Mouse (Mus musculus): ENCODE measurements around the gene Taok3.

Gene Taok3

DNA sequence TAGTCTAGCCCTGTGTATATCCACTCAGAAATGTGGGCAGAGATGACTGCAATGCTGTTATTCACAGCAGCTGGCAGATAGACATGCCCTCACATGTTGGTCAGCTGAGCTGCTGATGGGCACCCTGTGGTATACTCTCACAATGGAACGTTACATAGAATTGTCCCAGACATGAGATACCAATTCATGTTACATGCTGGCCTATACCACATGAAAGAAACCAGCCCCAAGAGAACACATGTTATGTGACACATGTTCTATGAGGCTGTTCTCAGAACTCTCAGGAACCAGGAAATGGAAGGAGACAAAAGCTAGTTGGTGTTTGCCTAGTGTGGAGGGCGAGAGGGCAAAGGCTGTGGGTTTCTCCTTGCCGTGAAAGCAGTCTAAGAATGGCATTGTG is 62.5 kb downstream of the Taok3 start:
- DNase-seq (ENCODE audit: low spot score), result no peak

DNA sequence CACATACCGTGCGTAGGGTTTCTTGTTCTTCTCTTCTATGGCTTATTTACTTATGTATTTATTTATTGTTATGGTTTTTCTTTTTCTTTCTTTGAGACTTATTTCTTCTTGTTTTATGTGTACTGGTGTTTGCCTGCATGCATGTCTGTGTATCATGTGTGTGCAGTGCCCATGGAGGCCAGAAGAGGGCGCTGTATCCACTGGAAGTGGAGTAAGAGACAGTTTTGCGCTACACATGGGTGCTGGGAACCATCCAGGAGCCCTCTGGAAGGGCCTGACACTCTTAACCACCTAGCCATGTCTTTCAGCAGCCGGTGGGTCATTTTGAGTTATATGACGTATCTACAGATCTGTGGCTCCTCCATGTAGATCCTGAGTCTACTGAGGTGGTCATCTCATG is 64.9 kb downstream of the Taok3 start:
- peak; percentile 19 for DNase-seq (ENCODE audit: low spot score)

DNA sequence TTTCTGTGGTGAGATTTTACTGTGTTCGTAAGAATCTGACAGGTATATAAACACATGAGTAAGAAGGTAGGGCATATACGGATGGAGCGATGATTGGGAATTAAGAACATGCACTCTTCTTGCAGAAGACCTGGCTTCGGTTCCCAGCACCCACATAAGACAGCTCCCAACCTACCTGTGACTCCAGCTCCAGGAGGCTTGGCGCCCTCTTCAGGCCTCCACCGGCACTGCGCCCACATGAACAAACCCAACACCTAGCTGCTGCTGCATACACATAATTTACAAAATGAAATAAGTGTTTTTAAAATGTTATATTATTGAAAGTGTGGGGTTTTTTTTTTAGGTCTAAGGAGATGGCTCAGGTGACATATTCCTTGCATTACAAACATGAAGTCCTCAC is 65.7 kb downstream of the Taok3 start:
- DNase-seq (ENCODE audit: low spot score), result peak; percentile 69

DNA sequence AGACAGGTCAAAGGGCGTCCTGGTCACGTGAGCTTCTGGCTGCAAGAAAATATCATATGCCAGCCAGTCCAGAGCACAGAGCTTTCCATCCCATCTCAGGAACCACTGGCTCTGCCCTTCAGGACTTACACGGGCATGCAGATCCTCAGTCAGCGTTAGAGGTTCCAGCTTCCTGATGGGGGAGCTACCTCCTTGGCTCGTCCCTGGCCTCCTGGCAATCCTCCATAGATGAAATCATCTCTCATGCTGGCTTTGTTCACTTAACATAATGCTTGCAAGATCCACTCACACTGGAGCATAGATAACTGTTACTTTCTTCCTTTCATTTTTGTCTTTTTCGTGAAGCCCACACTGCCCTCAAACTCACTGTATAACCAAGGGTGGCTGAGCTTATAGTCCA is 72.1 kb downstream of the Taok3 start:
- no peak for DNase-seq (ENCODE audit: low spot score)

DNA sequence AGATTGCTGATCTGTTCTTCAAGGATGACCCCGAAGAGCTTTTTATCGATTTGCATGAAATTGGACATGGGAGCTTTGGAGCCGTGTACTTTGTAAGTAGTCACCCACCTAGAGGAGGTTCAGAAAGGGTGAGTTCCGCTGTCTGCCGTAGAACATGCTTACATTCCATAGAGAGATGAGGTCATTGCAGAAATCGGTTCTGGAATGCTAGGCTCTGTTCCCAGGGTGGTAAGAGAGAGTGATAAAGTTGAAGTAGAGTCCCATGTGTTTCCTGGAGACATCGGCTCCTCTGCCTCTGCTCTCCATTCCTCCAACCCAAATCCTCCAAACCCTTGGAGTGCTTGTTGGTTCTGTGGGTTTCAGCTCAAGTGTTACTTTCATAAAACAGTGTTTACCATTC is 73.8 kb downstream of the Taok3 start:
- DNase-seq (ENCODE audit: low spot score), result no peak

- no peak for DNase-seq (ENCODE audit: low spot score)
Measured at GRCm38 (mm10) chr5:117194672-117195071, 74.7 kb downstream of the Taok3 start.

DNA sequence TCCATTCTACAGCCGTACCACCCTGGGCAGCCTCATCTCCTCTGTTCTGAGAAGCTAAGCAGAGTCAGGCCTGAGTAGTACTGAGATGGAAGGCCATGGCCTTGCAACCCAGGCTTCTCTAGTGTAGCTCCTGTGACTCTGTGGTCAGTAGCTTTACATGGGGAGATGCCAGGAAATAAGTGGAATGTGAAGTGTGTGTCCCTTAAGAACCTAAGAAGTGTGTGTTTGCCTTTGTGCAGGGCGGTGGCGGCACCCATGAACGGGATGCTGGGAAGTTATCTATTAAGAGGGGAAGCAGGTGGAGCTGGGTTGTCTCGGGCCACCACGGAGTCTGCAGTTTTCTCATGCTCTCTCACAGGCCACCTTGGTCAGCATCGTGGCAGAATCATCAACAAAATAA is 76.6 kb downstream of the Taok3 start:
- no peak for DNase-seq (ENCODE audit: low spot score)

DNA sequence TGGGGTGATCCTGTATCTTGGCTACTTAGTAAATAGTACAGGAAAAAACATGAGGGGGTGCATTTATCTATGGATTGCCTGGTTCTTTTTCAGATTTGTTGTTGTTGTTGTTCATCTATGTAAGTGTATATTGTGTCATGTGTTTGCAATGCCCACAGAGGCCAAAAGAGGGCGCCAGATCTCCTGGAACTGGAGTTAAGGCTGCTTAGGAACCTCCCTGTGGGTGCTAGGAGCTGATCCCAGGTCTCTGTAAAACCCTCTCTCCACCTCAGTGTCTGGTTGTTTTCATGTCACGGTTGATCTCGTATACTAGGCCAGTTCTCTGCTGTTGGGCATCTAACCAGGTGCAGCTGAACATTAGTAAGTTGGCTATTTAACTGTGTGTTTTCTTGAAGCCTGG is 78.5 kb downstream of the Taok3 start:
- no peak for DNase-seq (ENCODE audit: low spot score)

GRCm38 (mm10) chr5:117207286-117207685 is 87.4 kb downstream of the Taok3 start:
- DNase-seq (ENCODE audit: low spot score), result no peak

DNA sequence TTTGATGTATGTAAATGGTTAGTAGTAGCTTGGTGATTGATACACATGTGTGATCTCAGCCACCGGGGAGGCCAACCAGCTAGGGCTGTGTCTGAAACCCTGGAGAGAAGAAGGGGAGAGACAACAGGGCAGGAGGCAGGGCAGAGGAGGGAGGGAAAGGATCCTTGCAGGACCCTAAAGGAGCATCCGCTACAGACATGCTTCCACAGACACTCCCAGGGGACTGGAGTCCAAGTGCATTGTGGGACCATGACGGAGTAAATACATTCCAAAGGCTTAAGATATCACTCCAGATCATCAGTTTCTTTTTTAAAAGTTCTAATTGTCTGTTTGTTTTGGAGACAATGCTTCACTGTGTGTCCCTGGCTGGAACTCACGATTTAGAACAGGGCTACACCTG is 94.1 kb downstream of the Taok3 start:
- no peak for DNase-seq (ENCODE audit: low spot score)

DNA sequence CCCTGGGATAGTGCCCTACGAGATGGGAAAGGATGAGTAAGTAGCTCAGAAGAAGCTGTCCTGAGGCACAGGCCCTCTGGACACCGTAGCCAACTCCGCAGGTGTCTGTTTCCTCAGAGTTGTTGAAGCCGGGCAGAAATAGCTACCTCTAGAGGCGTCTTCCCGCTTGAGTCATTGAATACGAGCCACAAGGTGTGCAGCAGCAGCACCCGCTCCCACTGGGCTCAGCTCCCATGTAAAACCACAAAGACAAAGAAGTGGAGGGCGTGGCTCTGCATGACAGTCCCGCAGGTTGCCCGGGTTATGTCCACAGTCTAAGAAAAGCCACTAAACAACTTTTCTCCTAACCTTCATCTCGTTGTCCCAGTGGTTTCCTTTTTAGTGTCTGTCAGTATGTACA is 111.1 kb downstream of the Taok3 start:
- no peak for DNase-seq (ENCODE audit: low spot score)

DNA sequence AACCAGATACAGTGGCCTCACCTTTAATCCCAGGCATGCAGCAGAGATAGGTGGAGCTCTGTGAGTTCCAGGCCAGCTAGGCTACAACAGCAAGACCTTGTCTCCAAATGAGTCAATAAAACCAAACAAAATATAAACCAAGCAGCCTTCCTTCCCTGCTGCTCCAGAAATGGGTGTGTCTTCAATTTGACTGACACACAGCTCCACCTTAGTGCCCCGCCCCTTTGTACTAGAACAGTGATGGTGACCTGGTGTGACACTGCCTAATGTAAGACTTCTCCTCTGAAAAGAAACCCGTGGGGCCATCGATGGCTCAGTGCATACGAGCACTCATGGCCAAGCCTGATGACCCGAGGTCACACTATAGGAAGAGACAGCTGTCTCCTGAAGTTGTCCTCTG is 116.6 kb downstream of the Taok3 start:
- no peak for DNase-seq (ENCODE audit: low spot score)

DNA sequence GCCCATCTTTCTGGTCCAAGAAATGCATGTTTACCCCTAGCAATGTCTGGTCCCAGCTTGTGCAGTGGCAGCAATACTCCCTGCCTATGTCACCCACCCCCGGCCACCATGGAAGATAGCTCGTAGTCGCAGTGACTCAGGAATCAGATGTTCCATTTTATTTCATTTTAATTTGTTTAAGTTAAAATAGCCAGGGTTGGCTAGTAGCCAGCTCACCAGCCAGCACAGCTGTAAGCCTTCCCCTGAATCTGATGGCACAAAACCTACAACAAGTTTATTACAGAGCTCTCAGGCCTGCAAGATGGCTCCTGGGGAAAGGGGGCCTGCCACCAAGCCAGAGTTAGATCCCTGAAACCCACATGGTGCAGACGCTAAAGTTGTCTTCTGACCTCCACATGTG is 119.2 kb downstream of the Taok3 start:
- DNase-seq (ENCODE audit: low spot score), result no peak

DNA sequence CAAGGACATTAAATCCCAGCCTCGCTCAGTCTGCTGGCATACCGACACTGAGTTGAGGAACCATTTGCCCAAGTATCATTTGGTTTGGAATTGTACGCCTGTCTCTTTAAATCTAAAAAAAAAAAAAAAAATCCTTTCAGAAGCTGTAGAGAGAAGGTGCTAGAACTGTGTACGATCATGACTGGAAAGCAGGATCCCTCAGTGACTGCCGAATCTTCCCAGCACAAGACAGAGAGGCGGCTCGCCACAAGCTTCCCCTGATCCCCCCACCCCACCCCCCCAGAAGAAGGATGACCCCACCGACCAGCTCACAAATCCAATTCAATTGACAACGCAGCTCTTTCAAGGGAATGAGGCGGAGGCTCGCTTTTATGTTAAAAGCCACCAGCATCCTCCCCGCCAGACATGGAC is 120.4 kb downstream of the Taok3 start:
- DNase-seq (ENCODE audit: low spot score), result no peak

DNA sequence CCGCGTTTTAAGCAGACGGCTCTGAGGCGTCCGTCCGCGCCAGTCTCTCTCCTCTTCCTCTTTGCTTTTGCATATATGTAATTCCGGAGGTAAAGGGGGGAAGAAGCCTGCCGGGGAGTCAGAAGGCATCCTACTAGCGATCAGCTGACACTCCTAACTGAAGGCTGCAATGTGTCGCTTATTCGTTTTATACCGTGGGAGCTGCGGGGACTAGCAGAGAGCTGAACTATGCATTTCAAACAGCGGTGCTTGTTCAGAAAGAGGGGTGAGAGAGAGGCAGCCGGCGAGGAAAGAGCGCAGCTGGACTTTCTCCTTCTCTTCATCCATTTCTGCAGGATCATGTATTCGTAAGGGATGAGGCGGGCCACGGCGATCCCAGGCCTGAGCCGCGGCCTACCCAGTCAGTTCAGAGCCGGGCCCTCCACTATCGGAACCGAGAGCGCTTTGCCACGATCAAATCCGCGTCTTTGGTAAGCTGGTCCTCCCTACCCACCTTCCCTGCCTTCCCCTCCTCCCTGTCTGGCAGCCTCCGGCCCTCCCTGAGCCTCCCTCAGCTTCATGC is 120.9 kb downstream of the Taok3 start:
- DNase-seq (ENCODE audit: low spot score), result no peak

DNA sequence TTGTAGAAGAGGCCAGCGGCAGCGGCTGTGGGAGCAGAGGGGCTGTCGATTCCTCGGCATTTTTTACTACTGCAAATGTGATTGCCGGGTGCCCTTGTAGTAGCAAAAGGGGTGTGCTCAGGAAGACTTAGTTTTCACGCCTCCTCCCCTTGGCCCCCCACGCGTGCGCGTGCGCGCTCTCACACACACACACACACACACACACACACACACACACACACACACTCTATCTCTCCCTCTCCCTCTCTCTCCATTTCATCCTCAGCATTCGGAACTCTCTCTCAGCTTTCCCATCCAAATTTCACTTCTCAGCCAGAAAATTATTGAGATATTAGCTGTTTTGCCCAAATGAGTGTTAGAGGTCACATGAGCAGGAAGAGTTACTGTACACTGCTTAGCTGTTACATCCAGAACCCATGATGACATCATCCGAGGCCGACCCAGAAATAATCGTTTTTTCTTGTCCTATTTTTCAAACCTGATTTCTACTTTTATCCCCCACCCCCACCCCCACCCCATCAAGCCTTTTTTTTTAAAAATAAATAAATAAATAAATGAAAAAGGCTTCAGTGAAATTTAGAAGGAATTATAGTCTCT is 122.1 kb downstream of the Taok3 start:
- DNase-seq (ENCODE audit: low spot score), result no peak

GRCm38 (mm10) chr5:117242671-117243478 is 122.9 kb downstream of the Taok3 start:
- no peak for DNase-seq (ENCODE audit: low spot score)

DNA sequence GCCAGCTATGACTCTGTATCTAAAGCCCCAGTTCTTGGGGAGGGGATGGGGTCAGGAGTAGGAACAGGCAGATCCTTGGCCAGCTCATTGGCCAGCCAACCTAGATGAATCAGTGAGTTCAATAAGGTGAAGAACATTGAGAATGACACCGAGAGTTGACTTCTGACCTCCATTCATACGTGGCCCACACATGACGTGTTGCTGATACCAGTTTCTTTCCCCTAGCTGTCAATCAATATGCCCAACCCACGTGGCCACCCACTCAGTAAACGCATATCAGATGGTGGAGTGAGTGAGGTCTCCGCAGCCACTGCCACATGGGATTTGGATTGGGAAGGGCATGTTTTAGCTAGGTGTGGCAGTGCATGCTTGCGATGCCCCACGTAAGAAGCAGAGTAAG is 125.2 kb downstream of the Taok3 start:
- DNase-seq (ENCODE audit: low spot score), result no peak

- no peak for DNase-seq (ENCODE audit: low spot score)
Measured at GRCm38 (mm10) chr5:117248351-117248750, 128.4 kb downstream of the Taok3 start.

DNA sequence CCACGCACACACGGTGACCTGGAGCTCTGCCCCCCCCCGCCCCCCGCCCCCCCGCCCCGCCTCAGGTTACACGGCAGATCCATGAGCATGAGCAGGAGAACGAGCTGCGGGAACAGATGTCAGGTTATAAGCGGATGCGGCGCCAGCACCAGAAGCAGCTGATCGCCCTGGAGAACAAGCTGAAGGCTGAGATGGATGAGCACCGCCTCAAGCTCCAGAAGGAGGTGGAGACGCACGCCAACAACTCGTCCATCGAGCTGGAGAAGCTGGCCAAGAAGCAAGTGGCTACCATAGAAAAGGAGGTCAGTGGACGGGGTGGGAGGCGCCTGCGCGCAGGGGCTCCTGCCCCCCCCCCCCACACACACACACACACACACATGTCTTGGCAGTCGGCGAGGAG is 130.9 kb downstream of the Taok3 start:
- no peak for DNase-seq (ENCODE audit: low spot score)

- DNase-seq (ENCODE audit: low spot score), result no peak
Measured at GRCm38 (mm10) chr5:117251763-117252162, 131.8 kb downstream of the Taok3 start.

DNA sequence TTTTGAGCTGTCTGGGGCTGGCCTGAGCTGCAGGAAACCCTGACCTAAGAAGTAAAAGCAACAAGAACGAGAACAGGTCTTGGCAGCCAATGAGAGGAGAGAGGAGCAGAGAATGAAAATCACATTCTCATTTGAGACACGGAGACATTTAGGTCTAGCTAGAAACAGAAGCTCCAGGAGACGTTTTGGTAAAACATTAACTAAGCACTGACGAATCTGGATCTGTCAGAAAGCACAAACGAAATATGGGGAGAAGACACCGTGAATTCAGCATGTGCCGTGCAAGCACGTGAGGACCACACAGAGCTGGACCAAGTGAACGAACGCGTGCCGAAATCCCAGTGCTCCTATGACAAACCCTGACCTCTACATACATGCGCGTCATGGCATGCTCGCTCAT is 138.3 kb downstream of the Taok3 start:
- DNase-seq (ENCODE audit: low spot score), result no peak

GRCm38 (mm10) chr5:117263566-117263965 is 143.6 kb downstream of the Taok3 start:
- DNase-seq (ENCODE audit: low spot score), result no peak

GRCm38 (mm10) chr5:117264701-117265100 is 144.8 kb downstream of the Taok3 start:
- DNase-seq (ENCODE audit: low spot score), result no peak

Measured in testis, postnatal 14 days (tissue).